Mouse (Mus musculus) 3T3-L1 (cell line): Measurements from ENCODE around the gene Mthfd1l.

Experiments used
- DNase-seq: peaks from one replicate; pipeline ENCODE4 v3.0.0-alpha.2; 2015; ENCODE audit warnings: low read depth, low spot score

Gene Mthfd1l

GRCm38 (mm10) chr10:4079643-4080244 lies 106.8 kb downstream of the Mthfd1l start:
- peak; percentile 24 for DNase-seq

DNA sequence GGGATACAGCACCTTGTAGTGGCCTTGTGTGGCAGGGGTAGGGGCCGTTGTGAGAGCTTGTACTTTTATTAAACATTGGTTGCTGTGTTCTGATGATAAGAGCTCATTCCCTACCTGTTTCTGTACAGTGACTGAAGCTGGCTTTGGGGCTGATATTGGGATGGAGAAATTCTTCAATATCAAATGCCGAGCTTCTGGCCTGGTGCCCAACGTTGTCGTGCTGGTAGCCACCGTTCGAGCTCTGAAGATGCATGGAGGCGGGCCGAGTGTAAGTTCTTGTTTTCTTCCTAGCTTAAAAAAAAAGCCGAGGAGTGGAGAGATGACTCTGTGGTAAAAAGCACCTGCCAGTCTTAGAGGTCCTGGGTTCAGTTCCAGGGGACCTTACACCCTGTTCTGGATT lies 110.7 kb downstream of the Mthfd1l start:
- DNase-seq: no peak

DNA sequence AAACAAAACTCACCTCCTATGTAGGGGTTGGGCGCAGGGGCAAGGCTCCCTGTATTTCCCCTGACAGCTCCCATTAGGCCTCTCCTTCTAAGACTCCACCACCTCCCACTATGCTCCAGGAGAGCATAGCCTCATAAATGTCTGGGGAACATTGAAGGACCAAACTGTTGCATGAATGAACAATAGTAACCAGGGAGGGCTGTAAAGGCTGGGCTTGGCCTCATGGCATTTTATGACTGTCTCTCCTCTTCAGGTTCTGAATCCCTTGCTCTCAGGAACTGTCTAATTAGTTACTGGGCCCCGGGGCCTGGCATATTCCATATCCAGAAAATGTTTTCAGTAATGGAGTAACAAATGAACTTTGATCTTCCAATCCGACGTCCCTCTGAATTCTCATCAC lies 112.0 kb downstream of the Mthfd1l start:
- no peak for DNase-seq

- DNase-seq: no peak
Measured at GRCm38 (mm10) chr10:4085363-4086141, 112.6 kb downstream of the Mthfd1l start.

DNA sequence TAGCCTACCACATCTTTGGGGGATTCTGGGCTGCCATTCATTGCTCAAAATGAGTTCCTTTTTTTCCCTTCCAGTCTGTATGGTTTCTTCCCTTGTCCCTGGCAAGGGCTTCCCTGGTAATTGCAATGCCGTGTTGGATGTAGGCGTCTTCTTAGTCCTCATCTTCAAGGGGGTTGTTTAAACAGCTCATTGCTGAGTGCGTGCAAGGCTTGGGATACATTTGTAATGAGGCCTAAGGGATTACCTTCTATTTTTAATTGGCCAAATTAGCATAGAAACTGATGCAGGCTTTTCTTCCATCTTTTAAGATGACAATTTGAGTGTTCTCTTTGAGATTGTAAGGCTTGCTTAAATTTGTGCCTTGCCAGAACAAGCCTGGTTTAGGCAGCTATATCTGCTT lies 114.6 kb downstream of the Mthfd1l start:
- DNase-seq: no peak

GRCm38 (mm10) chr10:4088744-4089414 lies 116.0 kb downstream of the Mthfd1l start:
- peak; percentile 43 for DNase-seq

DNA sequence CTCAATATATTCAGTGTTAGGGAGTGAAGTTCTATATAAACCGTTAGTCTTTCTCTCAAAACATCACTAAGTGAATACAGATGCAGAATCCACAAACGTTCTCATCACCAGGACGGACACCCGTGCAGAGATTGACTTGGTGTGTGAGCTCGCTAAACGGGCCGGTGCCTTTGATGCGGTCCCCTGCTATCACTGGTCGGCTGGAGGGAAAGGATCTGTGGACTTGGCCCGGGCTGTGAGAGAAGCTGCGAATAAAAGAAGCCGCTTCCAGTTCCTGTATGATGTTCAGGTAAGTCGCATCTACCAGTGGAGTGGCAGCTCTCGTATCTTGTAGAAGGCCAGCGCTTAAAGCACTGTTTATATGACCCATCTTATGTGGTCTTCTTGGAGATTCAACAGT lies 117.0 kb downstream of the Mthfd1l start:
- DNase-seq: no peak

GRCm38 (mm10) chr10:4092990-4093389 lies 120.1 kb downstream of the Mthfd1l start:
- no peak for DNase-seq

- no peak for DNase-seq
Measured at GRCm38 (mm10) chr10:4094093-4094817, 121.3 kb downstream of the Mthfd1l start.

- no peak for DNase-seq
Measured at GRCm38 (mm10) chr10:4096151-4096550, 123.2 kb downstream of the Mthfd1l start.

- no peak for DNase-seq
Measured at GRCm38 (mm10) chr10:4100007-4100406, 127.1 kb downstream of the Mthfd1l start.

DNA sequence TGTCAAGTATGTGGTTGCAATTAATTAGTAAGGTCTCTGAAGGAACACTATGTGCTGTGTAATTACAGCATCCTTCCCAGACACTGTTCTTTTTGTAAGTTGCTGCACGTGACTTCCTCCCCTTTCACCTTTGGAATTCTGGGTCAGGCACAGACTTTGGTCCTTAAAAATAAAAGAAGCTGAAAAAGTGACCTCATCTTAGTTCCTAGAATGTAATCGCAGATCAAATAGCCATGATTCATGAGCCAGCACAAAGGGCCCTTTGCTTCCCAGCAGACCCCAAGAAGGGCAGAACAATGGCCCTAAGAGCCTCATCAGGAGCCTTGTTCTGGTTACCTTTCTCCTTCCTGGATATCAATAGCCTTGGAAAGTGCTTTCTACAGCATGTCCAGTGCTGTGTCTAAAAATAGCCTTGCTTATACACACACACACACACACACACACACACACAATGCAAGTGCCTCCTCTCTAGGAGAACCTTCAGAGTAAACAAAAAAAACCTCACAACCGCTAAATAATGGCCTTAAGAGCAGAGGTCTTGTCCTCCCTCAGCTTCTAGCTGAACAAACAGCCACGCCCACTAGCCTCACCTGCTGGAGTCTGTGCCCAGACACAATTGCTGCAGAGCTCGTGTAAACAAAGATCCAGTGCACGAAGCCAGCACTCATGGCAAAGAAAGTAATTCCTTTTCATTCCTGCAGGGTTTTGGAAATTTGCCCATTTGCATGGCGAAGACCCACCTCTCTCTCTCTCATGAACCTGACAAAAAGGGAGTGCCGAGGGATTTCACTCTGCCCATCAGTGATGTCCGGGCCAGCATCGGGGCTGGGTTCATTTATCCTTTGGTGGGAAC lies 133.0 kb downstream of the Mthfd1l start:
- peak; percentile 52 for DNase-seq

DNA sequence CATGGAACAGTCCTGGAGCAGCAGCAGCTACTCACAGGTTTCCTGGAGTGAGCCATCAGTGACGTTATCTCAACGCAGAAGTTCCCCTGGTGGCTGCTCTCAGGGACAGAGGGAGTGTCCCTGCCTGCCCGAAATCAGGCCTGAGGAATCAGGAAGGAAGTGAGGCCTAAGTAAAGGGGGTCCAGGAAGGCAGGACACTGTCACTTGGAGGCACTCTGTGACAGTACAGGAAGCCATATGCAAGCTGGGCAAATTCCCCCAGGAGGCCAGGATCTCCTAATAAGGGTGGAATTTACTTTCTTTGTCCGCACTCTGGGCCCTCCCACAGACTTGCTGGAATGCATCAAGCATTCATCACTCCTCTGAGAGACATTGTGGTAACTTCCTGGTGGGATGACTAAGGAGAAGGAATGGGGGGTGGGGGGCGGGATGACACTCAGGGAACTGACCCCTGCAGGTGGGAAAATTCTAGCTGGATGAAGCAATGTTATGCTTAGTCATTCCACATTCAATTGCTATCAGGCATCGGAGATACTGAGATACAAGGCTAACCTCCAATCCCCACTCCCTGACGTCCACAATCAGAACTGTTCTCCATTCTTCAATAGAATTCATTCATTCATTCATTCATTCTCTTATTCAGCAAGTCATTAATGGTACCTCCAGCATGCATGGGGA lies 134.9 kb downstream of the Mthfd1l start:
- DNase-seq: peak; percentile 92

GRCm38 (mm10) chr10:4108462-4108861 lies 135.5 kb downstream of the Mthfd1l start:
- DNase-seq: peak; percentile 17

DNA sequence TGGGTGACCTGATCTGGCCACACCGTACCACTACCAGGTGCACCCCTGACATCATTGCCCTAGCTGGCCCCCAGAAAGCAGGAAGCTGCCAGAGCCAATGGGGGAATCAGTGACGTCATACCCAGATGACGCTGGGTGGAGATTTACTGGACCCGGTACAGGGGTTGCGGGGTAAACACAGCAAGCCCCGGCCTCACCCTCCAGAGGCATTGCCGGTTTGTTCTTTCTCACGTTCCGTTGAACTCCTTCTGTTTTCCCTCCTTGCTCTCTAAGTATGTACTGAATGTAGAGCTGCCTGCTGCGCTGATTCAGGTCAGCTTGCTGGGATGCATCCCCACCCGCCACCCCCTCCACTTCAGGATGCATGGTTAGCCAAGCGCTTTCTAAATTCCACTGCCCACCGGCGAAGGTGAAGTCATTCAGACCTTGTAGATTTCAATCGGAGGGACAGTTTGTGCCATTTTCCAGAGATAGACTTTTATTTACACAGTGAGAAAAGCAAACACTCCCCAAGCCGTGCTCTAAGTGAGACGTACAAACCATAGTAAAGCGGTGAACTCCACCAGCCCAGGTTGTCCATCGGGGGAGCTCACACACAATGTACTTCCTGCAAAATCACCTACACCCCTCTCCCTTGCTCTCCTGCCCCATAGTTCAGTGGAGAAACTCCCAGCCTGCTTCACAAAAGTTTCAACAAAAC lies 138.3 kb downstream of the Mthfd1l start:
- DNase-seq: no peak

DNA sequence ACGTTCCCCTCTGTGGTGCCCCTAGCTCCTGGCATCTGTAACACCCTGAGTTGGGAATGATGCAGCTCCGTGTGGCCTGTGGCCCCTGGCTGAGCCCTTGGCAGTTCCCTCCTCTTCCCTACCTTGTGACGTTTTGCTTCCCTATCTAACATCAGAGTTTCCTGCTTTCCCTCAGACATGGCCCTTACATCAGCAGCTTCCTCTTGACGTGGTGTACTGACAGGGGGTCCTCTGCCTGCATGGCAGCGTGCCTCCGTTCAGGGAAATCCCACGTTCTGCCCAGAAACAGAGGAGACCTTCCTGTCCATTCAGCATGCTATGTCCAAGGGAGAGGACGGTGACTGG lies 138.8 kb downstream of the Mthfd1l start:
- DNase-seq: no peak

DNA sequence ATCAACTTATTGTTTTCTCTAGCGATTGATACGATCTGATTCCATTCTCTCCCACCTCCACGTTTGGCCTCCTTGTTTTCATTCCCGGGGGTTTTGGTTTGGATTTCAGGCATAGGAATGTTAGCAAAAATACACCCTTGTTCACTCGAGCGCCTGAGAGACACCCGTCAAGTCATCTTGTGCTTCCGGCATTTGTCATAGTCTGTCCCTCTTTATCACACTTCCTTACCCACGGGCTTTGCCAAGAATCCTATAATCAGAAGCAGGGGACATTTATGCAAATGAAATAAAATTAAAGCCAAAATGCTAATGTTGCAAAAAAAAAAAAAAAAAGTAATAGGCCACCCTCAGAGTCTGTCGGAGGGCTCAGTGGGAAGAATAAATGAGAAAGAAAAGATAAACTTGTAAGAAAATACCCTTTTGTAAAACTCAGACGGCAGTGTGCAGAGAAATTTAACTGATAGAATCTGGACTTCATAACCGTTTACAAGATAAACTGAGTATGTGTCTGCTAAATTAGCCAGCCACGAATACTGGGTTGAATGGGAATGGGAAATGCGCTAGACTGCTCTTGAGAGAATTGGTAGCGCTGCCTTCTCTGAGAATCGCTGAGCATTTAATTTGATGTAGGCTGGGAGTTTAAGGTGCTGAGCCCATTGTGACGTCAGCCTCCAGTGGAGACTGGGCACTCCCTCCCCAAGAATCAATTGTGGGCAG lies 139.9 kb downstream of the Mthfd1l start:
- DNase-seq: no peak

GRCm38 (mm10) chr10:4113328-4113658 lies 140.4 kb downstream of the Mthfd1l start:
- no peak for DNase-seq

GRCm38 (mm10) chr10:4116653-4117052 lies 143.7 kb downstream of the Mthfd1l start:
- DNase-seq: no peak

- no peak for DNase-seq
Measured at GRCm38 (mm10) chr10:4117091-4117490, 144.2 kb downstream of the Mthfd1l start.
